Mouse (Mus musculus) CH12.LX (cell line): ENCODE data around the gene Hnrnpul1. TPM values are rescaled to one million over a fixed set of nuclear protein-coding genes. Genes with fewer than 3 reads are reported as not detected.
A peak's percentile ranks its signal among the peaks of the same experiment; 100 is the strongest.

Source experiments
- DNase-seq: peaks from one replicate; pipeline ENCODE4 v3.0.0-alpha.2; 2013; ENCODE audit errors: extremely low read depth
- H3K27ac ChIP-seq: 2 replicates; pipeline ENCODE4 v1.5.1; 2012; ENCODE audit warnings: low read depth, mild to moderate bottlenecking, control low read depth, moderate library complexity; ENCODE audit not compliant: insufficient read depth
- H3K27me3 ChIP-seq: replicated peaks from 2 replicates; pipeline ENCODE3; 2012; ENCODE audit warnings: inconsistent platforms
- H3K36me3 ChIP-seq, 2 experiments: replicated peaks in 1 of 2; 2 replicates each; pipeline versions ENCODE3 to v1.6.1; 2012; ENCODE audit warnings: inconsistent platforms in 1 of 2, low read length in 1 of 2, mild to moderate bottlenecking in 1 of 2, mixed read lengths in 1 of 2, moderate library complexity in 1 of 2; ENCODE audit not compliant: control insufficient read depth in 1 of 2, insufficient read depth in 1 of 2
- H3K4me1 ChIP-seq, 2 experiments: 2 replicates each; pipeline ENCODE4 v1.6.1; 2012; ENCODE audit warnings: inconsistent platforms in 1 of 2, moderate library complexity in 1 of 2; ENCODE audit not compliant: insufficient read depth in 2 of 2, control insufficient read depth in 1 of 2
- H3K4me2 ChIP-seq: 2 replicates; pipeline ENCODE4 v1.6.1; 2012; ENCODE audit warnings: low read depth, mild to moderate bottlenecking, control low read depth; ENCODE audit not compliant: poor library complexity, insufficient read depth, severe bottlenecking
- H3K4me3 ChIP-seq, 3 experiments: fragments of 150-350 bp in 1 of 3; sonication (generic) in 1 of 3; replicated peaks in 1 of 3; 2 replicates each; pipeline versions ENCODE3 to v1.5.1; 2011 to 2012; ENCODE audit warnings: low read depth in 2 of 3, low read length in 2 of 3, mild to moderate bottlenecking in 2 of 3, moderate library complexity in 2 of 3, control low read depth in 1 of 3, improper control_type of control experiment in 1 of 3, inconsistent platforms in 1 of 3, mixed read lengths in 1 of 3; ENCODE audit not compliant: poor library complexity in 1 of 3
- H3K79me2 ChIP-seq: replicated peaks from 2 replicates; pipeline ENCODE4 v1.6.1; 2012; ENCODE audit warnings: mild to moderate bottlenecking, moderate library complexity; ENCODE audit not compliant: control insufficient read depth, poor library complexity, insufficient read depth, severe bottlenecking; ENCODE audit errors: extremely low read depth
- H3K9ac ChIP-seq: 2 replicates; pipeline ENCODE4 v1.6.1; 2012; ENCODE audit warnings: low read depth, mild to moderate bottlenecking, control low read depth, moderate library complexity; ENCODE audit not compliant: insufficient read depth
- H3K9me3 ChIP-seq: replicated peaks from 2 replicates; pipeline ENCODE3; 2012; ENCODE audit warnings: low read length, inconsistent platforms, mixed read lengths
- CHD1 ChIP-seq: IDR thresholded peaks from 2 replicates; pipeline ENCODE4 v1.6.1; 2012; ENCODE audit warnings: low read depth, low read length, improper control_type of control experiment, inconsistent platforms
- CTCF ChIP-seq, 2 experiments: IDR thresholded peaks in 1 of 2; conservative IDR thresholded peaks in 1 of 2; 2 replicates each; pipeline ENCODE4 v1.5.1; 2011 to 2012; ENCODE audit warnings: low read depth in 2 of 2, low read length in 2 of 2, improper control_type of control experiment in 1 of 2, inconsistent platforms in 1 of 2, mild to moderate bottlenecking in 1 of 2, moderate library complexity in 1 of 2
- GABPA ChIP-seq: IDR thresholded peaks from 2 replicates; pipeline ENCODE4 v1.6.1; 2012; ENCODE audit warnings: low read depth, low read length, improper control_type of control experiment, inconsistent platforms; ENCODE audit not compliant: insufficient replicate concordance
- JUND ChIP-seq: conservative IDR thresholded peaks from 2 replicates; pipeline ENCODE4 v1.6.1; 2011; ENCODE audit warnings: low read depth, low read length, improper control_type of control experiment
- MAFK ChIP-seq: IDR thresholded peaks from 2 replicates; pipeline ENCODE4 v1.6.1; 2011; ENCODE audit warnings: low read length, improper control_type of control experiment; ENCODE audit not compliant: insufficient replicate concordance
- MAX ChIP-seq: IDR thresholded peaks from 2 replicates; pipeline ENCODE4 v1.6.1; 2011; ENCODE audit warnings: low read length, improper control_type of control experiment
- MEF2A ChIP-seq: IDR thresholded peaks from 2 replicates; pipeline ENCODE4 v1.6.1; 2014; ENCODE audit warnings: low read depth, mild to moderate bottlenecking, inconsistent platforms, low read length, improper control_type of control experiment, borderline replicate concordance
- NRF1 ChIP-seq: IDR thresholded peaks from 2 replicates; pipeline ENCODE4 v1.6.1; 2014; ENCODE audit warnings: low read depth, mild to moderate bottlenecking, inconsistent platforms, low read length, improper control_type of control experiment, moderate library complexity
- POLR2AphosphoS2 ChIP-seq: IDR thresholded peaks from 2 replicates; pipeline ENCODE4 v1.6.1; 2011; ENCODE audit warnings: low read depth, low read length, improper control_type of control experiment
- SIN3A ChIP-seq: IDR thresholded peaks from 2 replicates; pipeline ENCODE4 v1.6.1; 2012; ENCODE audit warnings: low read length, improper control_type of control experiment, inconsistent platforms
- SMC3 ChIP-seq: IDR thresholded peaks from 2 replicates; pipeline ENCODE4 v1.6.1; 2011; ENCODE audit warnings: low read depth, low read length, improper control_type of control experiment
- USF1 ChIP-seq: IDR thresholded peaks from 2 replicates; pipeline ENCODE4 v1.6.1; 2014; ENCODE audit warnings: low read depth, mild to moderate bottlenecking, inconsistent platforms, low read length, improper control_type of control experiment
- ZMIZ1 ChIP-seq: IDR thresholded peaks from 2 replicates; pipeline ENCODE4 v1.6.1; 2012; ENCODE audit warnings: low read depth, mild to moderate bottlenecking, inconsistent platforms, low read length, improper control_type of control experiment
- dilution Hi-C: fragments of 300-500 bp; cut with MboI; formaldehyde crosslinking; loops from 2 replicates; pipeline ENCODE4 v1.14.3; 2020; ENCODE audit warnings: low sequenced_read_pairs; ENCODE audit not compliant: extremely low pct_unique_long_range_greater_than_20kb, extremely low pct_ligation_motif_present
- in situ Hi-C: fragments of 300-500 bp; cut with MboI; formaldehyde crosslinking; loops from 3 replicates; pipeline ENCODE4 v1.14.3; 2019; ENCODE audit warnings: low sequenced_read_pairs, low pct_ligation_motif_present, low pct_unique_long_range_greater_than_20kb, mixed read lengths
- polyA plus RNA-seq: library from polyadenylated mRNA; unstranded; fragments of >175 nt; gene quantifications from 2 replicates; pipeline ENCODE4 v1.2.1, GENCODE M21; 2012; ENCODE audit warnings: low read depth; ENCODE audit not compliant: insufficient read length
- total RNA-seq, 2 experiments: library from RNA; depleted of rRNA; stranded (reverse); fragments of 300-350 nt in 1 of 2; fragments of >200 nt in 1 of 2; gene quantifications; 2 replicates each; pipeline ENCODE4 v1.2.3; 2012 to 2014

The Hnrnpul1 gene
- total and polyA plus RNA-seq, 3 experiments: 52.6 to 188 (median 72.2) TPM

- TF ChIP-seq CHD1: no peak
- no peak for TF ChIP-seq SMC3
- TF ChIP-seq MAX: no peak; the same call in 1 of the 2 replicates
- peak; percentile 84 for TF ChIP-seq ZMIZ1
- TF ChIP-seq GABPA: no peak
- TF ChIP-seq SIN3A: peak; percentile 68
- TF ChIP-seq NRF1: peak; percentile 94
- TF ChIP-seq USF1: no peak
- TF ChIP-seq MAFK: no peak
- TF ChIP-seq JUND: no peak
Measured at GRCm38 (mm10) chr7:25680514-25681258, 73.9 kb downstream of the Hnrnpul1 start, which contains the start of gene B9d2 (continued).

- H3K4me2 ChIP-seq: peak overlapping the region; percentile 42
- H3K36me3 ChIP-seq: peaks cover 0 to 16% of the 10 kb centered on the region in 2 experiments
- peak overlapping the region; percentile 87 for H3K9ac ChIP-seq
- peak overlapping the region; percentile 37 to 71 (median 64) for H3K4me3 ChIP-seq
- no peak for DNase-seq
- dilution Hi-C loops: no loop called here
- no peaks in the 10 kb centered on the region for H3K79me2 ChIP-seq
- H3K4me1 ChIP-seq: peaks cover 22 to 66% of the 10 kb centered on the region in 2 experiments
- peaks cover 4% of the 10 kb centered on the region for H3K9me3 ChIP-seq
- in situ Hi-C loops: no loop called here
- H3K27me3 ChIP-seq: no peaks in the 10 kb centered on the region
- peak overlapping the region; percentile 93; the same call in 1 of the 2 replicates for H3K27ac ChIP-seq
- TF ChIP-seq CTCF (conservative IDR thresholded peaks at IDR 0.05 in 1 of 2, IDR thresholded peaks at IDR 0.05 in 1 of 2; ENCODE audit: low read depth in 2 of 2, low read length in 2 of 2): peak in 1 of 2 experiments; percentile 20; a peak in 2 of 4 replicates
- TF ChIP-seq MEF2A: no peak
Measured at GRCm38 (mm10) chr7:25679971-25680370, 74.6 kb downstream of the Hnrnpul1 start.

GRCm38 (mm10) chr7:25677013-25677412 is 77.5 kb downstream of the Hnrnpul1 start:
- no peak overlapping the region for H3K4me3 ChIP-seq
- no peaks in the 10 kb centered on the region for H3K27me3 ChIP-seq
- no peak overlapping the region for H3K27ac ChIP-seq
- dilution Hi-C loops: no loop called here
- peaks cover 0 to 6% of the 10 kb centered on the region in 2 experiments for H3K36me3 ChIP-seq
- H3K9ac ChIP-seq: no peak overlapping the region
- H3K79me2 ChIP-seq: no peaks in the 10 kb centered on the region
- H3K4me1 ChIP-seq: peaks cover 10 to 40% of the 10 kb centered on the region in 2 experiments; a peak in 3 of 4 replicates
- no peak for TF ChIP-seq POLR2AphosphoS2
- DNase-seq: no peak
- peaks cover 6% of the 10 kb centered on the region for H3K9me3 ChIP-seq
- H3K4me2 ChIP-seq: no peak overlapping the region
- in situ Hi-C loops: no loop called here
